Mouse (Mus musculus) kidney, postnatal 4 days (tissue): Measurements from ENCODE around the gene Npvf.
"Not testable (repeated sequence)": the region's sequence is repeated elsewhere in the genome, so short reads cannot be mapped to it uniquely, and the experiment has no call there.

Experiments
- DNase-seq, 2 experiments: peaks; one replicate each; pipeline ENCODE4 v3.0.0; 2021; ENCODE audit warnings: mixed read lengths in 2 of 2

Npvf gene

GRCm38 (mm10) chr6:50639656-50640055 is 14.6 kb downstream of the Npvf start:
- peak; percentile 34 to 43 for DNase-seq

- DNase-seq: not testable (repeated sequence)
Measured at GRCm38 (mm10) chr6:50626170-50626569, 28.1 kb downstream of the Npvf start.

GRCm38 (mm10) chr6:50618273-50618672 is 36.0 kb downstream of the Npvf start:
- DNase-seq: not testable (repeated sequence)

GRCm38 (mm10) chr6:50601620-50602019 is 52.6 kb downstream of the Npvf start:
- peak; percentile 57 to 65 for DNase-seq
